Mouse (Mus musculus): ENCODE data around the gene Tnfaip6.
"Not testable (repeated sequence)": the region's sequence is repeated elsewhere in the genome, so short reads cannot be mapped to it uniquely, and the experiment has no call there.

The Tnfaip6 gene

GRCm38 (mm10) chr2:52037882-52038281, at the start of gene Tnfaip6:
Gene Tnfaip6 (plus strand): TSS chr2:52038009.
- DNase-seq (ENCODE audit: low read depth, low spot score): no peak

- no peak for DNase-seq (ENCODE audit: low read depth, low spot score)
Measured at GRCm38 (mm10) chr2:51989559-51989958, 48.2 kb upstream of the Tnfaip6 start.

- no peak for DNase-seq (ENCODE audit: low read depth, low spot score)
Measured at GRCm38 (mm10) chr2:51991447-51991846, 46.4 kb upstream of the Tnfaip6 start.

- DNase-seq (ENCODE audit: low read depth, low spot score): no peak
Measured at GRCm38 (mm10) chr2:51999996-52000395, 37.8 kb upstream of the Tnfaip6 start.

GRCm38 (mm10) chr2:52001521-52001920, 36.3 kb upstream of the Tnfaip6 start:
- DNase-seq (ENCODE audit: low read depth, low spot score): no peak

- not testable (repeated sequence) for DNase-seq (ENCODE audit: low read depth, low spot score)
Measured at GRCm38 (mm10) chr2:52002299-52002698, 35.5 kb upstream of the Tnfaip6 start.

- no peak for DNase-seq (ENCODE audit: low read depth, low spot score)
Measured at GRCm38 (mm10) chr2:52006380-52006779, 31.4 kb upstream of the Tnfaip6 start.

- DNase-seq (ENCODE audit: low read depth, low spot score): not testable (repeated sequence)
Measured at GRCm38 (mm10) chr2:52011820-52012219, 26.0 kb upstream of the Tnfaip6 start.

- DNase-seq (ENCODE audit: low read depth, low spot score): no peak
Measured at GRCm38 (mm10) chr2:52013306-52013820, 24.4 kb upstream of the Tnfaip6 start.

GRCm38 (mm10) chr2:52016361-52016760, 21.4 kb upstream of the Tnfaip6 start:
- no peak for DNase-seq (ENCODE audit: low read depth, low spot score)

- DNase-seq (ENCODE audit: low read depth, low spot score): no peak
Measured at GRCm38 (mm10) chr2:52027061-52027460, 10.7 kb upstream of the Tnfaip6 start.

- no peak for DNase-seq (ENCODE audit: low read depth, low spot score)
Measured at GRCm38 (mm10) chr2:52029426-52029825, 8.4 kb upstream of the Tnfaip6 start.

- no peak for DNase-seq (ENCODE audit: low read depth, low spot score)
Measured at GRCm38 (mm10) chr2:52031491-52031890, 6.3 kb upstream of the Tnfaip6 start.

GRCm38 (mm10) chr2:52034601-52035000, 3.2 kb upstream of the Tnfaip6 start:
- DNase-seq (ENCODE audit: low read depth, low spot score): no peak

GRCm38 (mm10) chr2:52035144-52035543, 2.7 kb upstream of the Tnfaip6 start:
- no peak for DNase-seq (ENCODE audit: low read depth, low spot score)

GRCm38 (mm10) chr2:52036929-52037595, 747 bp upstream of the Tnfaip6 start:
- no peak for DNase-seq (ENCODE audit: low read depth, low spot score)

GRCm38 (mm10) chr2:52038558-52038957, 749 bp downstream of the Tnfaip6 start:
- no peak for DNase-seq (ENCODE audit: low read depth, low spot score)

GRCm38 (mm10) chr2:52039083-52039801, 1.4 kb downstream of the Tnfaip6 start:
- no peak for DNase-seq (ENCODE audit: low read depth, low spot score)

- DNase-seq (ENCODE audit: low read depth, low spot score): no peak
Measured at GRCm38 (mm10) chr2:52042132-52042531, 4.3 kb downstream of the Tnfaip6 start.

GRCm38 (mm10) chr2:52042714-52043113, 4.9 kb downstream of the Tnfaip6 start:
- DNase-seq (ENCODE audit: low read depth, low spot score): no peak

- no peak for DNase-seq (ENCODE audit: low read depth, low spot score)
Measured at GRCm38 (mm10) chr2:52043485-52043884, 5.7 kb downstream of the Tnfaip6 start.

GRCm38 (mm10) chr2:52046032-52046431, 8.2 kb downstream of the Tnfaip6 start:
- DNase-seq (ENCODE audit: low read depth, low spot score): no peak

- no peak for DNase-seq (ENCODE audit: low read depth, low spot score)
Measured at GRCm38 (mm10) chr2:52050823-52051222, 13.0 kb downstream of the Tnfaip6 start.
